Mouse (Mus musculus) intestine, postnatal 0 days (tissue): ENCODE measurements around the gene Stac2. TPM values are rescaled to one million over a fixed set of nuclear protein-coding genes. Genes with fewer than 3 reads are reported as not detected.

Experiments used
- ATAC-seq: fragments of 200-750 bp; cut with Nextera tagmentation; 2 replicates; pipeline ENCODE4 v1.8.0; 2017; ENCODE audit warnings: mild to moderate bottlenecking, moderate TSS enrichment, moderate library complexity
- H3K27ac ChIP-seq: fragments of 300-500 bp; sonication (generic); 2 replicates; pipeline ENCODE4 v1.5.1; 2014; ENCODE audit warnings: mild to moderate bottlenecking, low read depth, low read length, moderate library complexity
- H3K27me3 ChIP-seq: fragments of 300-500 bp; sonication (generic); replicated peaks from 2 replicates; pipeline ENCODE4 v1.6.1; 2014; ENCODE audit warnings: low read length, mixed read lengths; ENCODE audit not compliant: control insufficient read depth, insufficient read depth
- H3K36me3 ChIP-seq: fragments of 300-500 bp; sonication (generic); 2 replicates; pipeline ENCODE4 v1.6.1; 2014; ENCODE audit warnings: mild to moderate bottlenecking, moderate library complexity; ENCODE audit not compliant: control insufficient read depth, insufficient read depth
- H3K4me1 ChIP-seq: fragments of 300-500 bp; sonication (generic); replicated peaks from 2 replicates; pipeline ENCODE4 v1.6.1; 2014; ENCODE audit warnings: antibody characterized with exemption, low read length, mixed read lengths; ENCODE audit not compliant: control insufficient read depth, insufficient read depth
- H3K4me2 ChIP-seq: fragments of 300-500 bp; sonication (generic); replicated peaks from 2 replicates; pipeline ENCODE4 v1.6.1; 2014; ENCODE audit warnings: low read depth, mild to moderate bottlenecking, moderate library complexity
- H3K4me3 ChIP-seq: fragments of 300-500 bp; sonication (generic); 2 replicates; pipeline ENCODE4 v1.5.1; 2014; ENCODE audit warnings: low read depth, low read length
- H3K9ac ChIP-seq: fragments of 300-500 bp; sonication (generic); 2 replicates; pipeline ENCODE4 v1.6.1; 2014; ENCODE audit warnings: mild to moderate bottlenecking, low read depth, low read length
- H3K9me3 ChIP-seq: fragments of 300-500 bp; sonication (generic); 2 replicates; pipeline ENCODE4 v1.6.1; 2016; ENCODE audit warnings: mixed run types; ENCODE audit not compliant: control insufficient read depth
- CTCF ChIP-seq: sonication (generic); IDR thresholded peaks from 2 replicates; pipeline ENCODE4 v1.5.1; 2016; ENCODE audit warnings: low read depth, mild to moderate bottlenecking, control low read depth, antibody characterized with exemption, moderate library complexity
- WGBS: fragments of 180-500 bp; shearing (Covaris S2); extraction: QIAGEN DNeasy Blood & Tissue Kit; methylation state at CpG from one replicate; pipeline ENCODE4 v1.1.7; 2014; 5-methylcytosine and 5-hydroxymethylcytosine counted together
- polyA plus RNA-seq: library from polyadenylated mRNA; unstranded; fragments of >200 nt; fragmentation: Nextera tagmentation; extraction: Ambion mirVana; gene quantifications from 2 replicates; pipeline ENCODE4 v1.2.1, GENCODE M21; 2015

Gene Stac2
- polyA plus RNA-seq, 1 experiment from 2014 or later, result 0.13 TPM

- Histone ChIP-seq H3K4me3 (no peak overlapping the region), H3K4me2 (no peak overlapping the region), H3K27ac (no peak overlapping the region), H3K9ac (no peak overlapping the region), H3K9me3 (no peaks in the 10 kb centered on the region), H3K27me3 (peaks cover 15% of the 10 kb centered on the region), H3K36me3 (no peaks in the 10 kb centered on the region), H3K4me1 (peaks cover 7% of the 10 kb centered on the region; the same call in 1 of the 2 replicates)
- no peak for TF ChIP-seq CTCF
- ATAC-seq, result no peak
- 47% methylated on average over 7 of the region's 7 CpGs for WGBS
Measured at GRCm38 (mm10) chr11:97998898-97999608, 54.2 kb downstream of the Stac2 start.

DNA sequence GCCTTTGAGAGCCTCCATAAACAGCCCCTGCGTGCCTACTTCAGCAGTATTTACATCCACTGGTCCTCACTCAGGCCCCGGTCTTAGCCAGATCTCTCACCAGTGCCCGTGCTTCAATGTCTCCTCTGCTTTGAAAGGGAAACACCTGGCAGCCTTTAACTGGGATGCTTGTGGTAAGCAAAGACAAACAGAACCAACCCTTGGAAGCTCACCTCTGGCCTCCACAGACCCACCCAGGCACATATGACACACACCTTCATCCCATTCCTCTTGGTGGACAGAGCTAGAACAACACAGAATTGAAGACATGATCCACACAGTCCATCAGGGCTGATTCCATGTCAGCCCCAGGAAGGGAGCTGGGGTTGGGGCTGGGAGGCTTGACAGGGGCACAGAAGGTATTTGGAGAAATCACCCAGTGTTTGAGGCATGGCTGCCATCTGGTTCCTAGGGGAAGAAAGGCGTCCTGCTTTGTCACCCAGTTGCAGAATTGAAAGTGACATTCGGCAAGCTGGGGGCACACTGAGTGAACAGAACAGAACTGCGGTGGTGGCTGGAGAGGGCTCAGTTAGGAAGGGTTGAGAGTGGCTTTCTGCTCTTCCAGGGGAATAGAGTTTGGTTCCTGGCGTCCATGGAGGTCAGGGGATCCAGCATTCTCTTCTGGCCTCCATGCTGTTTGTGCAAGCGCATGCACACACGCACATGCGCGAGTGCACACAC is 55.0 kb downstream of the Stac2 start:
- no peak for TF ChIP-seq CTCF
- no peak overlapping the region for H3K4me3 ChIP-seq
- no peak for ATAC-seq
- H3K27me3 ChIP-seq, result peaks cover 15% of the 10 kb centered on the region
- H3K9ac ChIP-seq, result no peak overlapping the region
- 82% methylated on average over 11 of the region's 11 CpGs for WGBS
- H3K4me1 ChIP-seq, result peaks cover 7% of the 10 kb centered on the region; the same call in 1 of the 2 replicates
- no peaks in the 10 kb centered on the region for H3K36me3 ChIP-seq
- H3K27ac ChIP-seq, result no peak overlapping the region
- H3K9me3 ChIP-seq, result no peaks in the 10 kb centered on the region
- no peak overlapping the region for H3K4me2 ChIP-seq

- Histone ChIP-seq H3K36me3 (no peaks in the 10 kb centered on the region), H3K9ac (no peak overlapping the region), H3K4me2 (no peak overlapping the region), H3K4me3 (no peak overlapping the region), H3K4me1 (peaks cover 4% of the 10 kb centered on the region; the same call in 1 of the 2 replicates), H3K9me3 (no peaks in the 10 kb centered on the region), H3K27ac (no peak overlapping the region), H3K27me3 (peaks cover 15% of the 10 kb centered on the region)
- no peak for TF ChIP-seq CTCF
- ATAC-seq, result no peak
- WGBS, result 76% methylated on average over 8 of the region's 8 CpGs
Measured at GRCm38 (mm10) chr11:97997387-97997960, 55.8 kb downstream of the Stac2 start.

GRCm38 (mm10) chr11:97996691-97997090 is 56.6 kb downstream of the Stac2 start:
- Histone ChIP-seq H3K9me3 (no peaks in the 10 kb centered on the region), H3K27me3 (peaks cover 7% of the 10 kb centered on the region), H3K4me3 (no peak overlapping the region), H3K4me2 (no peak overlapping the region), H3K36me3 (no peaks in the 10 kb centered on the region), H3K9ac (no peak overlapping the region), H3K27ac (no peak overlapping the region), H3K4me1 (peaks cover 4% of the 10 kb centered on the region; the same call in 1 of the 2 replicates)
- 53% methylated on average over 1 of the region's 1 CpGs for WGBS
- ATAC-seq, result no peak
- no peak for TF ChIP-seq CTCF

- Histone ChIP-seq H3K4me1 (peaks cover 4% of the 10 kb centered on the region; the same call in 1 of the 2 replicates), H3K9ac (0 out of 2 replicates have a peak within 1 kb of the TSS, but pooled peaks have one; percentile 17), H3K4me3 (peak within 1 kb of the TSS; percentile 38), H3K4me2 (peak within 1 kb of the TSS; percentile 65), H3K36me3 (no peaks in the 10 kb centered on the region), H3K27me3 (no peaks in the 10 kb centered on the region; the same call in 1 of the 2 replicates), H3K9me3 (no peaks in the 10 kb centered on the region), H3K27ac (no peak within 1 kb of the TSS; the same call in 1 of the 2 replicates)
- WGBS, result 4% methylated on average over 25 of the region's 26 CpGs
- peak; percentile 53 for TF ChIP-seq CTCF
- no peak for ATAC-seq
Measured at GRCm38 (mm10) chr11:97995564-97996288, 57.5 kb downstream of the Stac2 start, which contains the start of gene Arl5c. TSS of gene Arl5c (minus strand) at chr11:97996181.
